Mouse (Mus musculus): ENCODE data around the gene Calr3.

DNA sequence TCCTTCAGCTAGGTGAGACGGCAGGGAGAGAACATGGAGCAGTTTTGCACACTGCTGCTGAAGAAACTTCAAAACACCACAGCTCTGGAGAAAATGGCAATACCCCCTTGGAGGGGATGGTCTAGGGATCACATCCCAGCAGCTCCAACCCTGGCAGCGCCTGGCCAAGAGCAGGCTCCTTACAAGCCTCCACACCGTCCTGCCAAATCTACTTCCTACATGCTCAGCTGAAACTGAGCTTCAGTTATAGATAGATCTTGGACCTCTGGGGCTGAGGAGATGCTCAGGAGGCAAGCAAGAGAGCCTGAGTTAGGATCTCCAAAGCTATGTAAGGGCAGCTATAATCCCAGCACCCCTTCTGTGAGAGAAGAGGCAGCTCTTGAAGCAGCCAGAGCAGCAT, 40.7 kb downstream of the Calr3 start:
- no peak for TF ChIP-seq CTCF (IDR thresholded peaks at IDR 0.05; ENCODE audit: borderline replicate concordance, extremely low read depth, insufficient read depth, insufficient read length)
- no peak for TF ChIP-seq POLR2A (IDR thresholded peaks at IDR 0.05; ENCODE audit: borderline replicate concordance, extremely low read depth, insufficient read depth, insufficient read length, poor library complexity, severe bottlenecking)

Data from brain, embryonic 14.5 days (tissue).